Mouse (Mus musculus) forebrain, embryonic 14.5 days (tissue): ENCODE data around the gene Asb5. TPM values are rescaled to one million over a fixed set of nuclear protein-coding genes. Genes with fewer than 3 reads are reported as not detected.

ENCODE experiments used
- ATAC-seq: fragments of 200-750 bp; cut with Nextera tagmentation; 2 replicates; pipeline ENCODE4 v1.8.0; 2017; ENCODE audit warnings: mild to moderate bottlenecking, moderate library complexity
- DNase-seq: peaks from one replicate; pipeline ENCODE4 v3.0.0-alpha.2; 2015; ENCODE audit warnings: low spot score
- H3K27ac ChIP-seq: fragments of 300-500 bp; sonication (generic); 2 replicates; pipeline ENCODE4 v1.5.1; 2014; ENCODE audit warnings: low read depth, mild to moderate bottlenecking, control low read depth, low read length, moderate library complexity
- H3K27me3 ChIP-seq: fragments of 300-500 bp; sonication (generic); replicated peaks from 2 replicates; pipeline ENCODE4 v1.6.1; 2014; ENCODE audit warnings: low read length, control low read depth, mixed read lengths; ENCODE audit not compliant: control insufficient read depth, insufficient read depth
- H3K36me3 ChIP-seq: fragments of 300-500 bp; sonication (generic); 2 replicates; pipeline ENCODE4 v1.6.1; 2014; ENCODE audit warnings: low read length, control low read depth; ENCODE audit not compliant: control insufficient read depth, insufficient read depth
- H3K4me1 ChIP-seq: fragments of 300-500 bp; sonication (generic); 2 replicates; pipeline ENCODE4 v1.6.1; 2014; ENCODE audit warnings: antibody characterized with exemption, low read length, control low read depth; ENCODE audit not compliant: control insufficient read depth, insufficient read depth
- H3K4me2 ChIP-seq: fragments of 300-500 bp; sonication (generic); 2 replicates; pipeline ENCODE4 v1.6.1; 2014; ENCODE audit warnings: mild to moderate bottlenecking, control low read depth, low read length
- H3K4me3 ChIP-seq: fragments of 300-500 bp; sonication (generic); 2 replicates; pipeline ENCODE4 v1.5.1; 2014; ENCODE audit warnings: low read depth, low read length, control low read depth
- H3K9ac ChIP-seq: fragments of 300-500 bp; sonication (generic); 2 replicates; pipeline ENCODE4 v1.6.1; 2014; ENCODE audit warnings: mild to moderate bottlenecking, low read length, control low read depth, moderate library complexity
- H3K9me3 ChIP-seq: fragments of 300-500 bp; sonication (generic); replicated peaks from 2 replicates; pipeline ENCODE4 v1.6.1; 2016; ENCODE audit warnings: low read length, control low read depth, mixed read lengths; ENCODE audit not compliant: control insufficient read depth
- WGBS: fragments of 180-500 bp; shearing (Covaris S2); extraction: QIAGEN DNeasy Blood & Tissue Kit; methylation state at CpG from one replicate; pipeline ENCODE4 v1.1.7; 2014; 5-methylcytosine and 5-hydroxymethylcytosine counted together
- polyA plus RNA-seq: library from polyadenylated mRNA; unstranded; fragments of >200 nt; fragmentation: Nextera tagmentation; extraction: Ambion mirVana; gene quantifications from 2 replicates; pipeline ENCODE4 v1.2.1, GENCODE M21; 2014

Asb5 gene
- polyA plus RNA-seq, 1 experiment from 2014 or later = 5.2 TPM

DNA sequence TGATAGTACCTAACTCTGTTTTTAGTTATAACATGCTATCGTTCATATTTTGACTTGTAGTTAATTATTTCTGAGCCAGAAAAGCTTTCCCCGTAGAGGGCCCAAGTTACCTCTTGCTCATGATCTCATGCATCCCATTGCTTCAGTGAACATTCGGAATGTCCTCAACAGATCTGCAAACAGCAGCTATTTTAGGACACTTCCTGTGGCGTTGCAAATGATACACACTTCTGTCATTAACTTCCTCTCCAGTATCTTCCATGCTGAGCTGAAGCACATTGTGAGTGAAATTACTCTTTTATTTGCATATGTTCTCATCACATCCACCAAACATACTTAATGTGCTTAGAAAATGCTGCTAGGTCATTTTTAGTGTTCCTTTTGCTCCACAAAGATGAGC is 32.8 kb downstream of the Asb5 start:
- H3K4me2 ChIP-seq = no peak overlapping the region

DNA sequence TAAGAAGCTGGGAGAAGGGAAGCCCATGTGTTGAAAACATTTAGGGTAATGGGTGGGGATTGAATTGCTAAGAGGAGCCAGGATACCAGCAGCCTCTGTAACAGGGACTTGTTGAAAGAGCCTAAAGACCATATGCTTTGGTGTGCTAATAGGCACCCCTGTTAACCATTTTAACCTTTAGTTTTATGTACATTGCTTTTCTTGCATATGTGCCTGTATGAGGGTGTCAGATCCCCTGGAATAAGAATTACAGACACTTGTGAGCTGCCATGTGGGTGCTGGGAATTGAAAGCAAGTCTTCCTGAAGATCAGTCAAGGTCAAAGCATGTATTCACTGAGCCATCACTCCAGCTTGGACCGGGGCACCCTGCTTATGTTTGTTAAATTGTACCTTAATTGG is 35.8 kb downstream of the Asb5 start:
- H3K9me3 ChIP-seq = no peaks in the 10 kb centered on the region
- DNase-seq (no peak), ATAC-seq (no peak)
- H3K4me1 ChIP-seq = no peaks in the 10 kb centered on the region
- H3K9ac ChIP-seq = no peak overlapping the region
- WGBS = 97% methylated on average over 1 of the region's 1 CpGs
- H3K36me3 ChIP-seq = no peaks in the 10 kb centered on the region
- no peaks in the 10 kb centered on the region for H3K27me3 ChIP-seq
- no peak overlapping the region for H3K4me2 ChIP-seq
- H3K27ac ChIP-seq = no peak overlapping the region
- no peak overlapping the region for H3K4me3 ChIP-seq

More for the DNA sequence above, 32.8 kb downstream of the Asb5 start:
- ATAC-seq = no peak
- Histone ChIP-seq H3K36me3 (no peaks in the 10 kb centered on the region), H3K27me3 (no peaks in the 10 kb centered on the region), H3K9ac (no peak overlapping the region), H3K27ac (no peak overlapping the region), H3K9me3 (no peaks in the 10 kb centered on the region), H3K4me1 (no peaks in the 10 kb centered on the region), H3K4me3 (no peak overlapping the region)
- DNase-seq = no peak
- WGBS = 89% methylated on average over 4 of the region's 4 CpGs

DNA sequence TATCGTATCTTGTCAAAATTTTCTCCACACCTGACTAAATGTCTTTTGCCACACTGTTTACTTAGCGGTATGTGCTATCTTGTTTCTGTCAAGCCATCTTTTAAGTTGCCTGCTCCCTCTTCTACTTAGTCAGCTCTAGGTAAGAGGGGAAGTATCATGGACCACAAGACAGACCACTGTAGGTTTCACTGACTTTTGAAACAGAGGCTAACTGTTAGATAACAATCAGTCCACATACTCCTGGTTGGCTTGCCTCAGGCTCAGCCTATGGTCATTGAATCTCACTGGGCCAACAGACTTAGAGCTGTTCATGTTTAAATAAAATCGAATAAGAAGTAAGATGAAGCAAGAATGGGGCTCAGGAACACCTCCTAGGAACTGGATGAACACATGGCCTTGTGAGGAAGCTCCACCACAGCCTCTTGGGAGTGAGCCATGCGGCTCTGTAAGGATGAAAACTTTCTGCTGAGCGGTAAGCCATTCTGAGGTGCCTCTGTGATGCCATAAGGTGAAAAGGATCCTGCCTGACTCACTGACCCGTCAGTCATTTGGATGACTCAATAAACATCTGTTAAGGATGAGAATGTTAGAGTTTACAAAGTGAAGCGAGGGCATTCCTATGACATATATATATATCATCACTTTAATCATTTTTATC is 36.4 kb downstream of the Asb5 start:
- no peaks in the 10 kb centered on the region for H3K4me1 ChIP-seq
- WGBS = 86% methylated on average over 7 of the region's 7 CpGs
- no peak overlapping the region for H3K9ac ChIP-seq
- no peaks in the 10 kb centered on the region for H3K27me3 ChIP-seq
- H3K36me3 ChIP-seq = no peaks in the 10 kb centered on the region
- H3K4me3 ChIP-seq = no peak overlapping the region
- no peak overlapping the region for H3K27ac ChIP-seq
- ATAC-seq (no peak), DNase-seq (no peak)
- no peaks in the 10 kb centered on the region for H3K9me3 ChIP-seq
- no peak overlapping the region for H3K4me2 ChIP-seq

DNA sequence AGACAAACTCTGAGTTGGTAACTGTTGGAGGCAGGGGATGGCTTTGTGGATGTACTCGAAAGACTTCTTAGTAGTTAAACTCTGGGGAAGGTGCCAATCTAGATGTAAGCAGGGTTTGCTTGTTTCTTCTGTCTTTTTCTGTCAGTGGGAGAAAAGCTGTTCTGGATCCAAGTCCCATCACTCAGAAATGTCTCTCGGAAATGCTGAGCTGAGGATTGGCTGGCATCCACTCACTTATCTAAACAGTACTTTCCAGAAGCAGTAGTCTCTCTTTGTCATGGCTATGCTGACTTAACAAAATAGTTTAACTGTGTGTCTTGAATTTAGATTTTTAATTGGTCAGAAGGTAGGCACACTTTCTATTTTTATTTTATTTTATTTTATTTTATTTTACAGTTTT is 37.8 kb downstream of the Asb5 start:
- Histone ChIP-seq H3K27me3 (no peaks in the 10 kb centered on the region), H3K9ac (no peak overlapping the region), H3K27ac (no peak overlapping the region), H3K36me3 (no peaks in the 10 kb centered on the region), H3K4me1 (no peaks in the 10 kb centered on the region), H3K4me3 (no peak overlapping the region), H3K9me3 (no peaks in the 10 kb centered on the region), H3K4me2 (no peak overlapping the region)
- ATAC-seq = no peak
- peak; percentile 24 for DNase-seq
- 63% methylated on average over 2 of the region's 2 CpGs for WGBS

DNA sequence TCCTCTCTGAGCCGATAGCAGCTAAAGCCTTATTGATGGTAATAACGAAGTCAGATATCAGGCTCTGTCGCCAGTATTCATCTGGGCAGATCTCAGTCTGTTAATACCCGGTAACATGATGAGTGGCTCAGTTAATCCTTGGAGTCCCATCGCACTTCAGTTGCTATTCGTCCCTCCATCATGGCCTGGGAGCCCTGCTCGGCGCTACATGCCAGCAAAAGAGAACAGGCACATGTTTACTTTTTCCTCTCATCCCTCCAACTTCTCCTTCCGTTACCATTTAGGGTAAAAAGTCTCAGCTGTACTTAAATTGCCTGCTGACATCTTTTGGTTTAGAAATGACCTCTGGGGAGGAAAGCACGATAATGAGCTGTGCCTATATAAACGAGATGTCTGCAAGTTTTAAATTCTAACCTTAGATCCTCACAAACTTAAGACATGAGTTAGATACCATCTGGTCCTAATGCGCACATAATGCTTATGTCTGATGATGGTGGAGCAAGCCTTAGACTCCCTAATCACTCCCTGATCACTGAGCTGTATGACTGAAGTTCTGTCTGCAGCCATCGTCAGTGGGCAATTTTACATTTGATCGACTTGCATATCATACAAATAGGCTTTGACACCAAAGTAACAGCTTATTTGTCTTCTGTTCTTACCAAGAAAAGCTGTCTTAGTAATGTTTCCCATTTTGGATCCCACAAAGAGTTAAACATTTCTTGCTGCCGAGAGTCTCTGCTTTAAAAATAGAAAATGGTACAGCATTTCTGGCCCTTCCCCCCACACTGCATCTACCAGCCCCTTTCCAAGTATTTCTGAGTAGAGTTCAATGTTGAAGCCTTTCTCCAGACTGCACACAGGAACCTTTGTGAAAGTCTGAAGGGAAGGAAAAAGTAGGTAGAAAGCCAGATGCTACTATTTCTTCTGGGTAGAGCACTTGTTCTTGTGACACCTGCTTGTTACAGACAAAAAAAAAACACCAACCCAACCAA is 41.5 kb downstream of the Asb5 start:
- no peaks in the 10 kb centered on the region for H3K36me3 ChIP-seq
- no peak overlapping the region for H3K4me2 ChIP-seq
- no peaks in the 10 kb centered on the region for H3K4me1 ChIP-seq
- H3K4me3 ChIP-seq = no peak overlapping the region
- WGBS = 80% methylated on average over 15 of the region's 15 CpGs
- no peaks in the 10 kb centered on the region for H3K9me3 ChIP-seq
- H3K27ac ChIP-seq = no peak overlapping the region
- H3K9ac ChIP-seq = no peak overlapping the region
- DNase-seq (no peak), ATAC-seq (no peak)
- no peaks in the 10 kb centered on the region for H3K27me3 ChIP-seq

DNA sequence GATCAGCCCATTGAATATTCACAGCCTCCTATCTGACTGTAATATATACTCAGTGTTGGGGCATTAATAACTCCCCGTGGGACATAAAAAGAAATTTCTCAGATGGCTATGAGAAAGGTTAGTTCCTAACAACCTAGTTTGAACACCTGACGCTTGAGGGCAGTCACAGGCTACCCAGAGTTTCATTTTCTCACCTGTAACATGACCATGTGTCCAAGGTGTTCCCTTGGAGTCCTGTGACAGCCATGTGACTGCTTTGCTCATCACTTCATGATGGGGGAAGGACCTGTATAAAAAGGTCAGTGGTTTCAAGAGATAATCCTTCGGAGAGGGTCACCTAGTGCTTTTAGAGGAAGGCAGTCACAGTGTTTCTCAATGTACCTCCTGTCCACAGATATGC is 52.1 kb downstream of the Asb5 start:
- ATAC-seq = no peak
- no peaks in the 10 kb centered on the region for H3K9me3 ChIP-seq
- no peaks in the 10 kb centered on the region for H3K27me3 ChIP-seq
- no peak overlapping the region for H3K4me2 ChIP-seq
- 80% methylated on average over 3 of the region's 3 CpGs for WGBS
- no peak for DNase-seq
- H3K4me3 ChIP-seq = no peak overlapping the region
- H3K27ac ChIP-seq = no peak overlapping the region
- H3K36me3 ChIP-seq = no peaks in the 10 kb centered on the region
- H3K4me1 ChIP-seq = no peaks in the 10 kb centered on the region
- H3K9ac ChIP-seq = no peak overlapping the region

DNA sequence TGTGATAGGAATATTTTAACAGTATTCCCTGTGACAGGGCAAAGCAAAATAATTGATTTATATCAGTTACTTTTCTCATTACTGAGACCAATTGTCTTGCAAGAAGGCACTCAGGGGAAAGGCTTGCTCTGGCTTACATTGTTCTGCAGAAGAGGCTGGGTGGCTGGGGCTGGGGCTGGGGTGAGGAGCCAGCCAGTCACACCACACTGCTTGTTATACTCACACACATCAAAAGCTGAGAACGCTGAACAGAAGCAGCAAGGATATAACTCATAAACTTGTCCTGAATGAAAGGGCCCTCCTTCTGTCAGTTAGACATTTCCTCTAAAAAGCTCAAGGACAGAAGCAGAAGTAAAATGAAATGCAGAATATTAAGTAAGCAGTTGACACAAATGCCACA is 53.5 kb downstream of the Asb5 start:
- Histone ChIP-seq H3K4me1 (no peaks in the 10 kb centered on the region), H3K4me3 (no peak overlapping the region), H3K9ac (no peak overlapping the region), H3K9me3 (no peaks in the 10 kb centered on the region), H3K27ac (no peak overlapping the region), H3K36me3 (no peaks in the 10 kb centered on the region), H3K4me2 (no peak overlapping the region), H3K27me3 (no peaks in the 10 kb centered on the region)
- WGBS = 76% methylated on average over 1 of the region's 1 CpGs
- no peak for DNase-seq
- ATAC-seq = no peak

DNA sequence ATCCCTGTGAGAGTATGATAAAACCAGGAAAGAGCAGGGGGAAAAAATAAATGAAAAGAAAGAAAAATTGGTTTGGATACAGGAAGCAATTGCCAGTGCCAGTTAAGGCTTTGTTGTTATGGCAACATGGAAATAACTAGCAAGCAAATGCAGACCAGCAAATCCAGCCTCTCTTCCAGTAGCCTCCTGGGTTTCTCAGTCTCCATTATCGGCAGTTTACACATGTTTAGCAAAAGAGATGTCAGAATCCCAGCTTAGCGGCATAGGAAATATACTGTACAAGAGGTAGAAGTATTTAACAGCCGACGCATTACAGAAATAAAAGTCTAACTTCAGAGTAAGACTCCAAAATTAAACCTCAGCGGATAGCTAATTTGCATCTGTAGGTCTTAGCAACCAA is 65.3 kb downstream of the Asb5 start:
- H3K9ac ChIP-seq = no peak overlapping the region
- H3K9me3 ChIP-seq = no peaks in the 10 kb centered on the region
- no peaks in the 10 kb centered on the region for H3K4me1 ChIP-seq
- peak; percentile 67 for DNase-seq
- no peaks in the 10 kb centered on the region for H3K36me3 ChIP-seq
- H3K27me3 ChIP-seq = no peaks in the 10 kb centered on the region
- no peak overlapping the region for H3K4me2 ChIP-seq
- H3K4me3 ChIP-seq = no peak overlapping the region
- 71% methylated on average over 5 of the region's 5 CpGs for WGBS
- H3K27ac ChIP-seq = no peak overlapping the region
- ATAC-seq = peak; percentile 65; the same call in 1 of the 2 replicates

DNA sequence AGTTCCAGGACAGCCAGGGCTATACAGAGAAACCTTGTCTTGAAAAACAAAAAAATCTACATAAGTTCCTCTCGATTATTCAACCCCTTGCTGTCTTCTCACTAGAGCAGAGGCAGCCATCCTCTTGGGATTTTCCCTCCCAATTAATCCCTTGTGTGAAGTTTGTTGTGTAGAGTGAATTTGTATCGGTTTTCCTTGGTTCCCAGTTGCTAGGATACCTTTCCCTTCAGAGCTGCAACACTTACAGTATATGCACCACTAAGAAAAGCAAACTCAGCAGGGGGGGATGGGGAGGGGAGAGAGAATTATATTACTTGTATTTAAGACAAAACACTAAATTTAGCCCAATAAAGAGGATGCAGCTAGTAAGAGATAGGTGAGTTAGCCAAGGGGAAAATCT is 66.7 kb downstream of the Asb5 start:
- H3K27ac ChIP-seq = no peak overlapping the region
- H3K27me3 ChIP-seq = no peaks in the 10 kb centered on the region
- no peak for ATAC-seq
- H3K9me3 ChIP-seq = no peaks in the 10 kb centered on the region
- H3K4me3 ChIP-seq = no peak overlapping the region
- H3K4me2 ChIP-seq = no peak overlapping the region
- WGBS = 37% methylated on average over 2 of the region's 2 CpGs
- peak; percentile 27 for DNase-seq
- no peak overlapping the region for H3K9ac ChIP-seq
- peaks cover 3% of the 10 kb centered on the region for H3K4me1 ChIP-seq
- H3K36me3 ChIP-seq = no peaks in the 10 kb centered on the region
